Mouse (Mus musculus) forebrain, embryonic 13.5 days (tissue): ENCODE results near the gene C1rl. TPM values are rescaled to one million over a fixed set of nuclear protein-coding genes. Genes with fewer than 3 reads are reported as not detected.

Experiments used
- ATAC-seq: fragments of 200-750 bp; cut with Nextera tagmentation; 2 replicates; pipeline ENCODE4 v1.8.0; 2017
- H3K27ac ChIP-seq: fragments of 300-500 bp; sonication (generic); 2 replicates; pipeline ENCODE4 v1.5.1; 2015; ENCODE audit warnings: inconsistent platforms, mild to moderate bottlenecking, moderate library complexity
- H3K27me3 ChIP-seq: fragments of 300-500 bp; sonication (generic); 2 replicates; pipeline ENCODE4 v1.6.1; 2015; ENCODE audit warnings: mild to moderate bottlenecking, inconsistent platforms
- H3K36me3 ChIP-seq: fragments of 300-500 bp; sonication (generic); 2 replicates; pipeline ENCODE4 v1.6.1; 2015; ENCODE audit warnings: mild to moderate bottlenecking, inconsistent platforms; ENCODE audit not compliant: poor library complexity, severe bottlenecking
- H3K4me1 ChIP-seq: fragments of 300-500 bp; sonication (generic); 2 replicates; pipeline ENCODE4 v1.6.1; 2015; ENCODE audit warnings: inconsistent platforms
- H3K4me2 ChIP-seq: fragments of 300-500 bp; sonication (generic); 2 replicates; pipeline ENCODE4 v1.6.1; 2015; ENCODE audit warnings: inconsistent platforms, mild to moderate bottlenecking, moderate library complexity
- H3K4me3 ChIP-seq: fragments of 300-500 bp; sonication (generic); 2 replicates; pipeline ENCODE4 v1.5.1; 2015; ENCODE audit warnings: mild to moderate bottlenecking, inconsistent platforms
- H3K9ac ChIP-seq: fragments of 300-500 bp; sonication (generic); 2 replicates; pipeline ENCODE4 v1.6.1; 2015; ENCODE audit warnings: mild to moderate bottlenecking, inconsistent platforms
- H3K9me3 ChIP-seq: fragments of 300-500 bp; sonication (generic); replicated peaks from 2 replicates; pipeline ENCODE4 v1.6.1; 2016; ENCODE audit warnings: inconsistent platforms
- WGBS: fragments of 180-500 bp; shearing (Covaris S2); methylation state at CpG from one replicate; pipeline ENCODE4 v1.1.7; 2015; 5-methylcytosine and 5-hydroxymethylcytosine counted together
- polyA plus RNA-seq: library from polyadenylated mRNA; unstranded; fragments of >200 nt; fragmentation: Nextera tagmentation; extraction: Ambion mirVana; gene quantifications from 2 replicates; pipeline ENCODE4 v1.2.1, GENCODE M21; 2015

C1rl gene
- 0.08 and 0.09 TPM in 2 replicates for polyA plus RNA-seq

GRCm38 (mm10) chr6:124492842-124493561 lies at the start of gene C1rl:
Gene C1rl (plus strand): TSS chr6:124493113.
- no peak within 1 kb of the TSS for H3K4me3 ChIP-seq
- 68% methylated on average over 3 of the region's 4 CpGs for WGBS
- H3K9me3 ChIP-seq = no peaks in the 10 kb centered on the region
- no peak within 1 kb of the TSS for H3K9ac ChIP-seq
- H3K4me1 ChIP-seq = no peaks in the 10 kb centered on the region
- H3K36me3 ChIP-seq = no peaks in the 10 kb centered on the region
- peak; percentile 69 for ATAC-seq
- no peaks in the 10 kb centered on the region for H3K27me3 ChIP-seq
- H3K4me2 ChIP-seq = no peak within 1 kb of the TSS
- H3K27ac ChIP-seq = no peak within 1 kb of the TSS

GRCm38 (mm10) chr6:124443338-124443737 lies 49.6 kb upstream of the C1rl start:
- WGBS = 90% methylated on average over 2 of the region's 2 CpGs
- no peaks in the 10 kb centered on the region for H3K9me3 ChIP-seq
- no peak for ATAC-seq
- no peak overlapping the region for H3K4me3 ChIP-seq
- no peak overlapping the region for H3K27ac ChIP-seq
- peaks cover 12% of the 10 kb centered on the region; the same call in 1 of the 2 replicates for H3K36me3 ChIP-seq
- no peak overlapping the region for H3K4me2 ChIP-seq
- H3K4me1 ChIP-seq = no peaks in the 10 kb centered on the region
- H3K9ac ChIP-seq = no peak overlapping the region
- no peaks in the 10 kb centered on the region for H3K27me3 ChIP-seq

GRCm38 (mm10) chr6:124446024-124446423 lies 46.9 kb upstream of the C1rl start:
- no peak overlapping the region for H3K4me3 ChIP-seq
- no peak overlapping the region for H3K27ac ChIP-seq
- H3K9me3 ChIP-seq = no peaks in the 10 kb centered on the region
- ATAC-seq = no peak
- H3K36me3 ChIP-seq = peaks cover 14% of the 10 kb centered on the region; the same call in 1 of the 2 replicates
- H3K27me3 ChIP-seq = no peaks in the 10 kb centered on the region
- H3K9ac ChIP-seq = no peak overlapping the region
- 97% methylated on average over 2 of the region's 2 CpGs for WGBS
- no peaks in the 10 kb centered on the region for H3K4me1 ChIP-seq
- no peak overlapping the region for H3K4me2 ChIP-seq

- Histone ChIP-seq H3K4me1 (no peaks in the 10 kb centered on the region), H3K4me2 (no peak overlapping the region), H3K9ac (no peak overlapping the region), H3K36me3 (peaks cover 14% of the 10 kb centered on the region; the same call in 1 of the 2 replicates), H3K27ac (no peak overlapping the region), H3K4me3 (no peak overlapping the region), H3K27me3 (no peaks in the 10 kb centered on the region), H3K9me3 (no peaks in the 10 kb centered on the region)
- ATAC-seq = no peak
- WGBS = 98% methylated on average over 9 of the region's 9 CpGs
Measured at GRCm38 (mm10) chr6:124446459-124446858, 46.5 kb upstream of the C1rl start.

- Histone ChIP-seq H3K4me1 (no peaks in the 10 kb centered on the region), H3K36me3 (peaks cover 14% of the 10 kb centered on the region; the same call in 1 of the 2 replicates), H3K9me3 (no peaks in the 10 kb centered on the region), H3K27ac (no peak overlapping the region), H3K9ac (no peak overlapping the region), H3K4me2 (no peak overlapping the region), H3K27me3 (no peaks in the 10 kb centered on the region), H3K4me3 (no peak overlapping the region)
- no peak for ATAC-seq
- 86% methylated on average over 2 of the region's 2 CpGs for WGBS
Measured at GRCm38 (mm10) chr6:124447356-124447755, 45.6 kb upstream of the C1rl start.

GRCm38 (mm10) chr6:124448186-124448852 lies 44.6 kb upstream of the C1rl start:
- no peak overlapping the region for H3K9ac ChIP-seq
- no peak for ATAC-seq
- 75% methylated on average over 10 of the region's 10 CpGs for WGBS
- no peaks in the 10 kb centered on the region for H3K27me3 ChIP-seq
- peaks cover 17% of the 10 kb centered on the region; the same call in 1 of the 2 replicates for H3K36me3 ChIP-seq
- H3K4me1 ChIP-seq = no peaks in the 10 kb centered on the region
- H3K27ac ChIP-seq = no peak overlapping the region
- no peak overlapping the region for H3K4me2 ChIP-seq
- H3K9me3 ChIP-seq = no peaks in the 10 kb centered on the region
- H3K4me3 ChIP-seq = no peak overlapping the region

- peaks cover 15% of the 10 kb centered on the region; the same call in 1 of the 2 replicates for H3K36me3 ChIP-seq
- H3K27me3 ChIP-seq = no peaks in the 10 kb centered on the region
- H3K27ac ChIP-seq = no peak overlapping the region
- 96% methylated on average over 16 of the region's 16 CpGs for WGBS
- no peaks in the 10 kb centered on the region for H3K4me1 ChIP-seq
- no peak overlapping the region for H3K9ac ChIP-seq
- ATAC-seq = no peak
- H3K9me3 ChIP-seq = no peaks in the 10 kb centered on the region
- no peak overlapping the region for H3K4me2 ChIP-seq
- H3K4me3 ChIP-seq = no peak overlapping the region
Measured at GRCm38 (mm10) chr6:124448959-124449667, 43.8 kb upstream of the C1rl start.

GRCm38 (mm10) chr6:124449668-124450383 lies 43.1 kb upstream of the C1rl start:
- Histone ChIP-seq H3K9ac (no peak overlapping the region), H3K36me3 (peaks cover 13% of the 10 kb centered on the region; the same call in 1 of the 2 replicates), H3K27ac (no peak overlapping the region), H3K4me2 (no peak overlapping the region), H3K9me3 (no peaks in the 10 kb centered on the region), H3K27me3 (no peaks in the 10 kb centered on the region), H3K4me1 (no peaks in the 10 kb centered on the region), H3K4me3 (no peak overlapping the region)
- ATAC-seq = no peak
- WGBS = 87% methylated on average over 18 of the region's 18 CpGs

- Histone ChIP-seq H3K36me3 (peaks cover 13% of the 10 kb centered on the region; the same call in 1 of the 2 replicates), H3K4me1 (no peaks in the 10 kb centered on the region), H3K9ac (no peak overlapping the region), H3K27me3 (no peaks in the 10 kb centered on the region), H3K9me3 (no peaks in the 10 kb centered on the region), H3K4me3 (no peak overlapping the region), H3K27ac (no peak overlapping the region), H3K4me2 (no peak overlapping the region)
- WGBS = 79% methylated on average over 3 of the region's 3 CpGs
- ATAC-seq = no peak
Measured at GRCm38 (mm10) chr6:124451995-124452394, 40.9 kb upstream of the C1rl start.

- WGBS = 48% methylated on average over 4 of the region's 4 CpGs
- Histone ChIP-seq H3K4me3 (no peak overlapping the region), H3K9ac (no peak overlapping the region), H3K36me3 (peaks cover 25% of the 10 kb centered on the region; the same call in 1 of the 2 replicates), H3K9me3 (no peaks in the 10 kb centered on the region), H3K27me3 (no peaks in the 10 kb centered on the region), H3K27ac (no peak overlapping the region), H3K4me1 (no peaks in the 10 kb centered on the region), H3K4me2 (no peak overlapping the region)
- no peak for ATAC-seq
Measured at GRCm38 (mm10) chr6:124453756-124454155, 39.2 kb upstream of the C1rl start.

- H3K27me3 ChIP-seq = no peaks in the 10 kb centered on the region
- no peaks in the 10 kb centered on the region for H3K9me3 ChIP-seq
- no peak overlapping the region for H3K9ac ChIP-seq
- no peaks in the 10 kb centered on the region for H3K4me1 ChIP-seq
- H3K36me3 ChIP-seq = peaks cover 25% of the 10 kb centered on the region
- WGBS = 98% methylated on average over 5 of the region's 5 CpGs
- H3K27ac ChIP-seq = no peak overlapping the region
- ATAC-seq = no peak
- no peak overlapping the region for H3K4me3 ChIP-seq
- no peak overlapping the region for H3K4me2 ChIP-seq
Measured at GRCm38 (mm10) chr6:124456243-124456642, 36.7 kb upstream of the C1rl start.
